Mouse (Mus musculus) megakaryocyte, embryonic 14.5 days (primary cell): ENCODE results near the gene Spast.

Source experiments
- FLI1 ChIP-seq: IDR thresholded peaks from 2 replicates; pipeline ENCODE4 v1.6.1; 2012; ENCODE audit warnings: low read length, inconsistent platforms, mixed read lengths
- GATA1 ChIP-seq: IDR thresholded peaks from 3 replicates; pipeline ENCODE4 v1.6.1; 2012; ENCODE audit warnings: mixed read lengths, low read length, inconsistent platforms, borderline replicate concordance

- TF ChIP-seq GATA1 (no peak), FLI1 (no peak)
Measured at GRCm38 (mm10) chr17:74322400-74323054, 16.3 kb upstream of the Spast start.
